Mouse (Mus musculus): ENCODE data around the gene Sppl3.

Sppl3 gene

GRCm38 (mm10) chr5:114996447-114996846 is 14.5 kb upstream of the Sppl3 start:
- DNase-seq (ENCODE audit: extremely low spot score, low read depth, low spot score) = no peak

- no peak for DNase-seq (ENCODE audit: extremely low spot score, low read depth, low spot score)
Observed at GRCm38 (mm10) chr5:114997327-114997726, 13.6 kb upstream of the Sppl3 start.

- no peak for DNase-seq (ENCODE audit: extremely low spot score, low read depth, low spot score)
Observed at GRCm38 (mm10) chr5:115000503-115000902, 10.4 kb upstream of the Sppl3 start.

DNA sequence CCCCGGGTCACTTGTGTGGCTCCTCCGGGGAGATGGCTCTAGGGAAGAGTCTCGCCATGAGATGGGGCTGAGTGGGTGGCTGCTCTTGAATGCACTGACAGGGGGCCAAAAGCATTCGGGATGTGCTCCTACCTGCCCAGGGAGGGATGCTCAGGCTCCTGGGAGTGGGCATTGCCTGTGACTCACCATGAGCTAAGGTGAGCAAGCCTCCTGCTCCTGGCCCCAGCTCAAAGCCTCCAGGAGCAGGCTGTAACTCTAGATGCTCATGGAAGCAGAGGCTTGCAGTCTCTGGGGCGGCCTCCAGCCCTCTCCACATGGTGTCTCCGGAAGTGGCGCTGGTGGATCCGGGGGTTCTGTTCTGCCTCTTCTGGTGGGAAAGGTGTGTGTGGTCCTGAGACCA is 9.5 kb upstream of the Sppl3 start:
- no peak for DNase-seq (ENCODE audit: extremely low spot score, low read depth, low spot score)

DNA sequence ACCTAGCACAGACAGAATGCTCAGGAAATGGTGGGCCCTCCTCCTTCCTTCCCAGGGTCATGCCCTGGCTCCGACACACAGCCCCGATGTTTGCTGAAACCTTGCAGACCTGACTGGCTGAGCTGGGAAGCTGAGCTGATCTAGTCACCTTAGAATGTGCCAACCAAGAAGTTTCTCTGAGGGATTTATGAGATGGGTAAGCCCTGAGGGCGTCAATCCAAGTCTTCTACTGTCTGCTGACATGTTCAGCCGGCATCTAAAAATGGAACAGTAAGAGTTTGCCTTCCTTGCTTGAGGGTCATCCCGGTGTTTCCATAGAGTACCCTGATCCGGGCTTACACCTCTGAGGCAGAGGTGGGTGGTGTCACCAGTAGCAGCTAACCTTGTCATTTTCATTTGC is 8.2 kb upstream of the Sppl3 start:
- DNase-seq (ENCODE audit: extremely low spot score, low read depth, low spot score) = no peak

- DNase-seq (ENCODE audit: extremely low spot score, low read depth, low spot score) = no peak
Observed at GRCm38 (mm10) chr5:115003224-115003873, 7.6 kb upstream of the Sppl3 start.

- DNase-seq (ENCODE audit: extremely low spot score, low read depth, low spot score) = no peak
Observed at GRCm38 (mm10) chr5:115007768-115008167, 3.2 kb upstream of the Sppl3 start.

GRCm38 (mm10) chr5:115008307-115008706 is 2.6 kb upstream of the Sppl3 start:
- no peak for DNase-seq (ENCODE audit: extremely low spot score, low read depth, low spot score)

- DNase-seq (ENCODE audit: extremely low spot score, low read depth, low spot score) = no peak
Observed at GRCm38 (mm10) chr5:115009143-115009542, 1.8 kb upstream of the Sppl3 start.

DNA sequence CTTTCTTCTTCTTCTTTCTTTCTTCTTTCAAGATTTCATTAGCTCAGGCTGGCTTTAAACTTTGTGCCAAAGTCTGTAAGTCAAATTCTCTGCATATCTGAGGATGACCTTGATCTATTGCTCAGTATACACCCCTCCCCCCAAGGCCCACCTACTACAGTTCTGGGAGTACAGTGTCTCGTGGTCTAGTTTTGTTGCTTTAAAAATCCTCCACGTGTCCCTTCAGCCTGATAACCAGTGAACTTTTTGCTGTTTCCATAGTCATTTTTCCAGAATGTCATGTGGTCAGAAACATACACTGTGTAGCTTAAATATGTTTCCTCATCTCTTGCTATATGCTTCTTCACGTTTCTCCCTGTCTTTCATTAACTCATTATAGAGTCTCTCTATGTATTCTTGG is 976 bp upstream of the Sppl3 start:
- DNase-seq (ENCODE audit: extremely low spot score, low read depth, low spot score) = no peak

GRCm38 (mm10) chr5:115011217-115011518 is 231 bp downstream of the Sppl3 start:
- no peak for DNase-seq (ENCODE audit: extremely low spot score, low read depth, low spot score)

GRCm38 (mm10) chr5:115011519-115012261 is 753 bp downstream of the Sppl3 start:
- DNase-seq (ENCODE audit: extremely low spot score, low read depth, low spot score) = no peak

- DNase-seq (ENCODE audit: extremely low spot score, low read depth, low spot score) = no peak
Observed at GRCm38 (mm10) chr5:115013436-115013835, 2.5 kb downstream of the Sppl3 start.

- no peak for DNase-seq (ENCODE audit: extremely low spot score, low read depth, low spot score)
Observed at GRCm38 (mm10) chr5:115014570-115014969, 3.6 kb downstream of the Sppl3 start.

DNA sequence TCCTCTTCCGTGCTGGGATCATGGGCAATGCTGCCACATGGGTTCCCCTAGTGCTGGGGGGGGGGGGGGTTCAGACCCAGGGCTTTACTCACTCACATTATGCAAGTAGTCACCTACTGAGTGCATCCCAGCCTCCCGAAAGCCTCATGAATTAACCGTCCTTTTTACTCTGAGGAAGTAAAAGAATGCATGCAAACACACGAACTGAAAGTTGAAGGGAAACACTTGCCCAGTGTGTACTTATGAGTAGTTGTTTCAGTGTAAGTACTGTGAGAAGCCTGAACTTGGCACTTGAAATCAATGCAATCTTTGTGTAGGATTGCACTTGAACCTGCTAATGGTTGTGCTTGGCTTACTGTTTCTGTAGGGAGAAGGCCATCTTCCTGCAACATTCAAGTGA is 4.2 kb downstream of the Sppl3 start:
- DNase-seq (ENCODE audit: extremely low spot score, low read depth, low spot score) = no peak

DNA sequence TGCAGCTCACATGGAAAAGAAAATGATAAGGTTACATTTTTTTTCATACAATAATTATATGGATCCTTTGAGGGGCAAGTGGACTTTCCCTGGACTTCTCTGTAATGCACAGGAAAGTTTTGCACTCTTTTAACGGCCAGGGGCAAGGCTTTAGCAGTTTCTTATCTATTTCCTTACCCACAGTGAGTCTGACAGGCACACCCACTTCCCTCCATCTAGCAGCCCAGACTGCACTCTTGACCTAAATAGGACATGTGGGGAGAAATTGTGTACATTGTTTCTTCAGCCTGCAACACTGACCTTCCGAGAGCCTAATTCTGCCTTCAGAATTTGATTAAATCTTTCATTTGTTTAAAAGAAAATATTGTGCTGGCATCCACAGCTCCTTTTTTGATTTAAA is 7.3 kb downstream of the Sppl3 start:
- no peak for DNase-seq (ENCODE audit: extremely low spot score, low read depth, low spot score)

- no peak for DNase-seq (ENCODE audit: extremely low spot score, low read depth, low spot score)
Observed at GRCm38 (mm10) chr5:115018813-115019212, 7.9 kb downstream of the Sppl3 start.

GRCm38 (mm10) chr5:115022021-115022420 is 11.1 kb downstream of the Sppl3 start:
- no peak for DNase-seq (ENCODE audit: extremely low spot score, low read depth, low spot score)

DNA sequence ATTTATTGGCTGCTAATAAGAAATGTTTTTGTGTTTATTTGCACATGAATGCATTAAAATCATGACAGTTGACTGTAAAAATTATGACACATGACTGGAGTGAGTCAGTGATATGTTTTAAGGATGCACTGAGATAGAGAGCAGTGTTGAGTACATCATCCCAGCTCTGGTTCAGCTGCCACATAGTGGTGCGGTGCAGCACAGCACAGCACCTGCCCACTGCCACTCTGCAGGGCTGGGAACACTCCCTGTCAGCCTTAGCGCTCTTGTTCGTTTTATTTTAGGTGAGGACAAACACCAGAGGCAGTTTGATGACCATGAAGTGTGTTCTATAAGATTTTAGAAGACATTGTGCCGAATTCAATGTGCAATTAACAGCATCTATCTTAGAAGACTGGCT is 15.2 kb downstream of the Sppl3 start:
- DNase-seq (ENCODE audit: extremely low spot score, low read depth, low spot score) = no peak

DNA sequence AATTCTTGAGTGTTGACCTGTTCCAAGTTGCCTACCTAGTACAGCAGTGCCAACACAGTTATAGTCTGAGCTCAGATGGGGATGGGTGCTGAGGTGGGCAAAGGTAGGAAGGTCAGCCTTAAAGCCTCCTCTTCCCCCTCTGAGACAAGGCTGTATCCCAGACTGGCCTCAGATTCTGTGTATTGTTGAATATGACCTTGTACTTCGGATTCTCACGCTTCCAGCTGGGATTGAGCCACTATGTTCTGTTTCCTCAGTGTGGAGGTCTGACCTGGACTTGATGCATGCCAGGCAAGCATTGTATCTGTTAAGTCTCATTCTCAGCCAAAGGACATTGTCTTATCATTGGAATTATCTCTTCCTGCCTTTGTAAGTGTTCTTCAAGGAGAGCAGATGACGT is 16.2 kb downstream of the Sppl3 start:
- no peak for DNase-seq (ENCODE audit: extremely low spot score, low read depth, low spot score)

DNA sequence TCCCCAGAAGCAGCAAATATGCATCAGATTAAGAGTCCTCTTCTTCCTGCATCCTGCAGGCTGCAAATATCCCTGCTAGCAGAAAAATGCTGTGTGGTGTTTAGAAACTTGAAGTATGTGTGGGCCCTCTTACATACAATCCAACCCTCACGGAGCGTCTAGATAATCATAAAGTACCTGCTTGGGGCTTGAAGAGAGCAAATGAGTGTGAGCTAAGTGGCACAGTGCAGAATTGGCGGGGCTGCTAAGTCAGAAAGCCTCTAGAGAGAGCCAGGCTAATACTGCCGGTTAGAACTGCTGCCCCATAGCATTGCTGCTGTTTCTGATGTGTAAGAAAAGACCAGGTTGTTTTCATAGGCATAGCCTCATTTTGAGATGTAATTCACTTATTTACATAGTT is 18.0 kb downstream of the Sppl3 start:
- no peak for DNase-seq (ENCODE audit: extremely low spot score, low read depth, low spot score)

DNA sequence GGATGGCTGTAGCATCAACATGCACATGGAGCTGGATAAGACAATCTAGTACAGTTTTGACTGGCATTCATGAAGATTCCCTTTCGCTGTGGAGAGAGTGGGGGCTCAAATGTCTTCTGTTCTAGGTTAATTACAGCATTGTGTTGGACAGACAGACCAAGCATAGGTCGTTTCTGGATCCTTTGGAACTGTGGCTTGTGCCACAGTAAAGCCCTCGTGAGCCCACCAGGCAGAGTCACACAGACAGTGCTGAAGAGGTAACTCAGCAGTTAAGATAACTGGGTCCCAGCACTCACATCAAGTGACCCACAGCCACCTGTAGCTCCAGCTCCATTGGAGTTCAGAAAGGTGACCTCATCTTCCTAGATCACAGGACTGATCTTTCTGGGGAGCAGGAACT is 18.6 kb downstream of the Sppl3 start:
- no peak for DNase-seq (ENCODE audit: extremely low spot score, low read depth, low spot score)

DNA sequence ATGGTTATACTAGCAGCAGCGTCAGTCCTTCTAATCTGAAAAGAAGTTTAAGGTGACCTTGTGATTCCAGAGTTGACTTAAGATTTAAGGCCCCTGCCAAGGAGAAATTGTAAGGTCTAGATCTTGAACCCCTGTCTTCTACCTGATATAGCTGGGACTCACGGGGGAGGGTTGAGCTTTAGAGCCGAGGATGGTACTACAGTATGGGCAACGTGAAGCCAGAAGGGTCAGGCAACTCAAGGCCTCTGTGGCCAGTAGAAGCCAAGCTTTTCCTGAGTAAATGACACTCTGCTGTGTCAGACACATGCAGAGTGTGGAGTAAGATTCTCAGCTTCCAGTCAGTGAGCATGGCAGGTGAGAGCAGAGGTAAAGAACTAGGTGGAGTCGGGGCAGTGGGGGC is 20.6 kb downstream of the Sppl3 start:
- no peak for DNase-seq (ENCODE audit: extremely low spot score, low read depth, low spot score)
